Mouse (Mus musculus) embryonic fibroblast, embryonic 13.5 days (primary cell): Measurements from ENCODE around the gene Gng7.

Source experiments
- CTCF ChIP-seq: IDR thresholded peaks from 2 replicates; pipeline ENCODE4 v1.5.1; 2011; ENCODE audit warnings: mild to moderate bottlenecking, control low read depth, low read length, moderate library complexity, borderline replicate concordance; ENCODE audit not compliant: insufficient read depth
- POLR2A ChIP-seq: IDR thresholded peaks from 2 replicates; pipeline ENCODE4 v1.6.1; 2011; ENCODE audit warnings: low read depth, mild to moderate bottlenecking, control low read depth, low read length, moderate library complexity

- TF ChIP-seq POLR2A (no peak), CTCF (no peak)
Measured at GRCm38 (mm10) chr10:80972071-80972987, 42.4 kb downstream of the Gng7 start.
